Mouse (Mus musculus) megakaryocyte, adult 5-6 weeks (primary cell): Measurements from ENCODE around the gene Fam166a. TPM values are rescaled to one million over a fixed set of nuclear protein-coding genes. Genes with fewer than 3 reads are reported as not detected.

Experiments
- ATAC-seq: 2 replicates; pipeline ENCODE4 v1.8.0; 2016; ENCODE audit warnings: mild to moderate bottlenecking, inconsistent platforms; ENCODE audit not compliant: poor library complexity, severe bottlenecking
- total RNA-seq, 2 experiments: library from RNA; stranded (forward) in 1 of 2; stranded (reverse) in 1 of 2; fragments of 153-499, 151-499 nt in 1 of 2; fragments of 221-1000, 200-1000 nt in 1 of 2; gene quantifications; 2 replicates each; pipeline versions ENCODE4 v1.2.3 to v1.2.4; 2015 to 2017

Fam166a gene
- 0.20 and 0.57 TPM in 2 replicates for total RNA-seq (2015)
- total RNA-seq (2017), result not detected in 2 replicates

DNA sequence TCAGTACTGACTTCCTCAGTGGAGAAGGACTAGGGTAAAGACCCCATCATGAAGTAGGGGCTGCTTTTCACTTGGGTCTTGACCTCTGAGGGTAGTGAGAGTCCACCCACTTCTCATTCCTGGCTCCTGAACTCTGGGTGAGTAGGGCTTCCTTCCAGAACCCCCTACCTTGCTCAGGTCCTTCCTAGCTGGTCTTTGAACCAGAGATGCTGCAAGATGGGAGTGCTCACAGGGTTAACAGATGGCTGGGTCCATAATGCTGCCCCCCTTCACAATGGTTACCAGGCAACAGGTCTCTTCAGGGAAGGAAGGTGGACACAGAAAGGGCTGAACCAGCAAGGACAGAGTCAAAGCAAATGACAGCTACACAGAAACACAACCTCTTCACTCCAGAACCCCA, at the start of gene Fam166a:
Gene Fam166a (plus strand): TSS at position 301 of the 400 bp plus-strand sequence.
- ATAC-seq, result no peak

DNA sequence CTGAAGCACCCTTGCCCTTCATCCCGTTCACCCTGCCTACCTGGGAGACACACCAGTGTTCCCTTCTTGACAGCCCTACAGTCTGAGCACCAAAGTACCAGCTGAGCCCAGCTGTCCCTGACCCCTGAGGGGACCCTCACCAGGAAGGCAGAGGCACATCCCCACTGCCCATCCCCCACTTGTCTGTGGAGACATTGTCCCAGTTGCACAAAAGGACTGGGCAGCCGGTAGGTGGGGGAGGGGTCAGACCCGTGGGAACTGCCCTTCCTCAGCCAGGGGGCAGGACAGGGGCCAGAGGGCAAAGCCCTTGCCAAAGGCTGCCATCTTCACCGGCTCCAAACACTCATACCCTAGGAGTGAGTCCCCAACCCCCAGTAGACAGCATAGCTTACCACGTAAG, 48.8 kb upstream of the Fam166a start:
- no peak for ATAC-seq

DNA sequence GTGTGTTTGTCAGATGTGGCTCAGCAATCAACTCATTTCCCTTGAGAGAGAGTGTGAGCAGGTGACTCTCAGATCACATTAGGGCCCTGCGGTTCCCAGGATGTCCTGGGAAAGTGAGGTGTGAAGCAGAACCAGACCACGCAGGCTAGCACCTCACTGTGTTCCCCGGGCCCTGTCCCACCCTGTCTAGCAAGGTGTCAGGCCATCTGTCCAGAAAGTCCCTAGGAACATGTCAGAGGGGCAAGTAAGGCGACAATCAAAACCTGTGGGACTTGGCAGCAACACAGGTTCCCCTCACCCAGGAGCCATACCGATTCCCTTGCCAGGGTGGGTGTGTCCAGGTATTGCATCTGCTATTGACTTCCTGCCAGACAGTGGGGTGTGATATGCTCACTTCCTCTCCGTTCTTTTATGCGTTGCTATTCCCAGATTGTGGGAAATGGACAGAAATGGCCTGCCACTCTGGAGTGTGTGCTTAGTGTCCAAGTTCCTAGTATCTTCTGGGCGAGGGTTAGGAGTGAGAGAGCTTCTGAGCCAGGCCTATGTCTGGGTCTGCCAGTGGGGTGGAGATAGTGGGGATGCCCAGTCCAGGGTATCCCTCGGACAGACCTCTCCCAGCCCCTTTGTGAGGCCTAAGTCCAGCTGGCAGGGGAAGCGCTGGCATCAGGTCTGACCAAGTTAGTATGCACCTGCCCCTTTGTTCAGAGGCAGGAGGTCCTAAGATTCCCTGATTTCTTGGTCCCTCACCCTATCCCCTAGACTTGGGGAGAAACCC, 48.0 kb upstream of the Fam166a start:
- ATAC-seq, result peak; percentile 51

DNA sequence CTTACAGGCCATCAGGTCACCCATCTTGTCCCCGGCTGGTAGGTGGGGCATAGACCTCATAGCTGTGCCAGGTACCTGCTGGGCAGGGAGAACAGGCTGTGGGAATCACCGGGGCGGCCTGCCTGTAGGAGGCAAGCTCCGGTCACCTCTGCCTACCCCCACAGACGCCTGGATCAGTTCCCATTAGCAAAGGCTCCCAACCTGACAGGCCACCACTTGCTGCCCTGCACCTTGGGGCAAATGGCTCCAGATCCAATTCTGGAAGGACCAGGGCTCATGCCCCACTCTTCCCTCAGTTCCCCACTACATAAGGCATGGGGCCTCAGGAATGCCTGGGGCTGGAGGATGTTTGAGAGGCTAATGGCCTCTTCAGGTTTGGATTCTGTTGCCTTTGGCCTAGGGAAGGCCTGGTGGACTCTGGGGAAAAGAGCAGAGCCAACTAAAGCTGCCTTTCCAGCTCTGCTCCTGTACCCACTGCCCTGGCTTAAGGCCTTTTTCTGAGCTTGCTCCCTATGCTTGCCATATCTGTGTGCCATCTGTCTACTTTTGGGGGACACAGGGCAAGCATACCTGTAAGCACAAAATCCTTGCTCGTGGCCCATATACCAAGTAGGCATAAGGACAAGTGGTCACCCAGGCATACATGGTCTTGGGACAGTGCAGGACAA, 47.3 kb upstream of the Fam166a start:
- ATAC-seq, result no peak

DNA sequence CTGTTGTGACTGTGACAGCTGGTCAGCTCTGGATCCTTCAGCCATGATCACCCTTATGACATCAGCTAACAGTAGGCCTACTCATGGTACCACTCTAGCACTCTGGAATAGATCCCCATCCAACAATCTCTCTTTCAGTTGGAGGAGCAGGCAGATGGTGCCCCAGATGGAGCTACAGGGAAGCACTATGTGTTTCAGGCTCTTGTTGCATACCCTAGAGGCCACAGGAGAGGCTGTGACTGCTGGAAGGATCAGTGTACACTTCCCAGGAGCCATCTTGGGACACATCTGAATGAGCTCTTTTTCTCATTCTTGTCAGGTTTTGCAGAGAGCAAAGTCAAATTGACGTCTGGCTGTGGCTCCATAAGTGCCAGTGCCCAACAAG, 46.8 kb upstream of the Fam166a start:
- ATAC-seq, result no peak

DNA sequence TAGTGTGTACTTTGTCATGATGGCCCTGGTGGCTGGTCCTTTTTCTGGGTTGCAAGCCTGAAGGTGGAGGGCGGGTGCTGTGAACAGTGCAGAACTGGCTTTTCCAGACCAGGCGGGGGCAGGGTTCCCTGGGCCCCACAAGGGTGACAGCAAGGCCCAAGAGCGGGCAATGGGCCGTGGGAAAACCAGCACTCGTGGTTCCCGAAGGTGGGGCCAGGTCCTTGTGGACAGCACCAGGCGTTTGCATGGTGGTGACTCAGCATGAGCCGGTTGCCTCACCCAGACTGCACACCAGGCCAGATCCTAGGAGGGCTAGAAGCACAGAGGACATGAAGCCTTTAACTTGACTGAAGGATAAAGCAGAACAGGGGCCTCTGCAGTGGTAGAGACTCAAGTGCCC, 45.9 kb upstream of the Fam166a start:
- ATAC-seq, result peak; percentile 67

DNA sequence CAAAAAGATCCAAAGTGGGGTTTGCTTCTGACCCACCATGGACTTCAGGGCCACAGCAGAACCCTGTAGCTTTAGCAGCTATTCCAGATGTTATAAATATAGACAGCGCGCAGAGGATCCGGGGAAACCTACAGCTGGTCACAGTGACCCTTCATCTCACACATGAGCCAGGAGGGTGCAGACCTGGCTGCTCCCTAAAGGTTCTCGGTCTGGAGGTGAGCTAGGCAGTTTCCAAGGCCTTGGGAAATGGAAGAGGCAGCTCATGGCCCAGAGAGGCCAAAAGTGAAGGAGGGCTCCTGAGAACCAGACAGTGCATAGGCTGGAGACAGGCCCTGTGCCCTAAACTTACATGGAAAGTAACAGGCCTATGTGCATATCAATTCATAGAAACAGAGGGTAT, 44.7 kb upstream of the Fam166a start:
- no peak for ATAC-seq

DNA sequence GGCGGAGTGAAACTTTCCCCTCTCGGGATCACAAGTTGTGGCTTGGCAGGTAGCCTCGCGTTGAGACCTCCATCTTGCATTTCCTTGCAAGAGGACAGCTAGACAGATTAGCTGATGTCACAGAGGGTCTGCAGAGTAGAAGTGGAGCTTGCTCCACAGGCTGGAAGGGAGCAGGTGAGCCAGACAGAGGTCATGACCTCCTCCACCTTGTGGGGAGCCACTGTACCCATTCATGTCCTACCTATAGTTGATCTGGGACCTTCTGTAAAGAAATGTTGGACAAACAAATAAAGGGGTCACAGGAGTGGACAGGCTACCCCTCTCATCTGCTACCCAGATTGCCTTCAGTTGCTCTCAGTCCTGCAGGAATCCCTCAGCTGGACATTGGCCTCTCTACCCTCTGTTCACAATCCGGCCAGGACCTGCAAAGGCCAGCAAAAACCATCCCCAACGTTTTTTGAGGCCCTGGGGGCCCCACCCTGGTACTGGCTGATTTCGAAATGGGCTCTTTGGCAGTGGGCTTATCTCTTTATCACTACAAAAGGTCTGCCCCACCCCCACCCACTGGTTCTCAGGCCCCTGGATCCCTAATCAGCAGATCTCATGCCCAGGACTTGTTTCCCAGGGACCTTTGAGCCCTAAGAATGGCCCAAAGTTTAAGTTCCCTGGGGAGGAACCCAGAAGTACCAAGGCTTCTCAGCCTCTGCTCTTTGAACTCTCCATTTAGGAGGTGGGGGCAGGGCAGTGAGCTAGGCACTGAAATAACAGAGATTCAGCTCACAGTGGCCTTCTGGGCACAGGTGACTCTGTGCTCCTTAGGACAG, 43.5 kb upstream of the Fam166a start:
- no peak for ATAC-seq

DNA sequence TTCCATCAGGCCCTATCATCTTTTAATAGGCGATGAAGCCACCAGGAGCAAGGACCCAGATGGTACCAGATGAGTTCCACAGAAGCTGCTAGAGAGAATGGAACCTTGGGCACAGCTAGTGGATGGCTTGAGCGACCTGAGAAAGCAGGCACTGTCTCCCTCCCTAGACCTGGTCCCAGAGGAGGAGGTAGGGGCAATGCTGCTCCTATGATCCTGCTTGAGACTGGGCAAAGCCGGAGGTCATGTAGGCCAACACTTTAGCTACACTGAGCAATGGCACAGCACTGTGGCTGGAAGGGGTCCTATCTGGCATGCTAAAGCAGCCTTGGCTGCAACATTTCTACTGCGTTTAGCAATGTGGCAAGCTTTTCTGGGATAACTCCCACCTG, 42.9 kb upstream of the Fam166a start:
- ATAC-seq, result no peak

DNA sequence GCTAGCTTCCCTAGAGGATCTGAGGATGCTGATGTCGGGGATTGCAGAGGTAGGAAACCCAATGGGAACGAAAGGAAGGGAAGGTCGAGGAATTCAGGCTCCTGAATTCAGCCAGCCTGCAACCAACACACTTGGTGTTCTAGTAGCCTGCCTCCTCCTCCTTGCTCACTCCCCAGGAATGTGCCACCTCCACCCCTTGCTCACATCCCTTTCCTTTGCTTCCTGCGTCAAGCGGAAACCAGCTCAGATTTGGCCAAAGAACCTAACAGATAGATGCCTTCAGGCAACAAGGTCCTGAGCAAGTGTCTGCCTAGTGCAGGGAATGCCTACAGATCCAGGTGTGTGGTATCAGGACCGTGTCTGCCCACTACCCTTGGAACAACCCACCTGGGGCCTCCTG, 42.0 kb upstream of the Fam166a start:
- ATAC-seq, result no peak

DNA sequence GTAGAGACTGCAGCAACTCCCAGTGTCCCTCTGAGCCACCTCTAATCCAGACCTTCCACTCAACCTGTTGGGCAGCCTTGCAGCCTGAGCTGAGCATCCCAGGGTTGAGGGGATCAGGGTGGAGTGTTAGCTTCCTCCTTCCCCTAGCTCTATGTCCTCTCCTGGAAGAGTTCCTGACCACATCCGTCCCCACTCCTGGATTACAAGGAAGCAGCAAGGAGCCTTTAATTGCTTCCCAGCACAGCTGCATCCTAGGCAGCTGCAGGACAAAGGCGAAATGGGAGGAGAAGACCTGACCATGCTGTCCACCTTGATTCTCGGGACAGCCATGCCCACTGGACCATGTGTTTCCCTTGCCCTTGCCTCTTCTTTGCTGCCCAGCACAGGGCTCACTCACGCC, 41.5 kb upstream of the Fam166a start:
- no peak for ATAC-seq

DNA sequence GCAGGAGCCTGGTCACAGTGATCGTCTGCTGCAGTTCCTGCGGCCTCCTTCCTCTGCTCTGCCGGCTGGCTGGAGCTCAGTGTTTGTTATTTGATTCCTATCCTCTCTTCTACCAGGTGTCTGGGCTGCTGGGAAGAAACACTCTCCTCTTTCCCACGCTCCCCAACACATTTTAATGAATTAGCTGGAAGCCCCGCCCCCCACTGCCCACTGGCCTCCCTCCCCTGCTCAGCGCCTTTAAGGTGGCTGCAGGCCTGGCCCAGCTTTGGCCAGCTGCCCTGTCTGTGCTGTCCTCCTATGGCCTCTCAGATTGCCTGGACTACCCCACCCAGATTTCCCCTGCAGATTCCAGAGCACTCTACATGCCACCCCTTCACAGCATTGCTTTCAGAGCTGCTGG, 40.9 kb upstream of the Fam166a start:
- ATAC-seq, result no peak

DNA sequence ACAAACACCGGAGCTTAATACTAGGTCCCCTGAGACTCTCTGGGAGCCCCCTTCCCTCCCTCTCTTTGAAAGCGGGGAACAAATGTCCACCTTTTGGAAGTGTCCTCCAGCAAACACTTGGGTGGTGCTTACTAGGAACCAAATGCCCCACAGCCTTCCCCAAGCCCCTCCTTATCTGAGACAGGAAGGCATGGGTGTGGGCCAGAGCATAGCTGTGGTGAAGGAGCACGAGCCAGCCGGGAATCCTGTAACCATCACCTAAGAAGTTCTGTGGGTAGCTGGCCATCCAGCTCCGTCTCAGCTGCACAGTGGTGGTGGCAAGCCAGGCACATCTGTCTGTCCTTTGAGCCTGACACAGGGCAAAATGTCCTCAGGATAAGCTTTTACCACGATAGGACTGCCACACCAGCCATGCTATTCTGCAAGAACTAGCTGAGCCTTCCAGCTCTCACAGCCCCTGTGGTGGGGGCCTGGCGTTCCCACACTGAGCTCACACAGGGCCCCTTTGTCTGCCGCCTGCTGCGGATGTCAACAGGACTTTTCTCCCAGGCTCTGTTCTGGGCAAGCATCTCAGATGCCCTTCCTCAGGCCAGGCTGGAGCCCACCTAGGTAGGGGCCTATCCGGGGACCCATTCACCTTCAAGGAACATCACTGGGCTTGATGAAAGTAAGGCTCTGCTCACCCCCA, 40.1 kb upstream of the Fam166a start:
- no peak for ATAC-seq

DNA sequence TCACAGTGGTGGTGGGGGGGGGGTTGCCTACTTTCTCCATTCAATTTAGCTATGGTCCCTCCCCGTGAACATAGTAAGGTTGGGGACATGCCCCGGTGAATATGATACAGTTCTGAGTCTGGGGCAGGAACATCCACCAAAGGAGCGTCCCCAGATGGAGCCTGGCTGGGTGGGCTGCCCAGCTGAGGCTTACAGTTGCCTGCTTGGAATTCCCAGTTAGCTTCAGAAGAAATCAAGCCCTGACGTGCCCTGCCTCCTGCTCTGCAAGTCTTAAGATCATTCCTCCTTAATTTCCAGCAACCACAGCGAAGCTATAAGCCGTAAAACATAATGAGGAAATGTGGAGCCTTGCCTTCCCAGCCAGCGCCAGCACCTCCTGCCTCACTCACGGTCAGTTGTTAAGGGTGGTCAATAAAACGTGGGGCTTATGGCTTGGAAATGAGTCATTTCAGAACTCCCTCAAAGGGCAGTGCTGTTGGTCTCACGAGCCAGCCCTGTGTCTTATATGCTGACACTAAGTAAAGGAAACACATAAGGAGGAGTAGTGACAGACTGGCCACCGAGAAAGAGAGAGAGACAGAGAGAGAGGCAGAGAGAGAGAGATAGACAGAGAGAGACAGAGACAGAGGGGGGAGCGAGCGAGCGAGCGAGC, 38.9 kb upstream of the Fam166a start:
- ATAC-seq, result no peak

DNA sequence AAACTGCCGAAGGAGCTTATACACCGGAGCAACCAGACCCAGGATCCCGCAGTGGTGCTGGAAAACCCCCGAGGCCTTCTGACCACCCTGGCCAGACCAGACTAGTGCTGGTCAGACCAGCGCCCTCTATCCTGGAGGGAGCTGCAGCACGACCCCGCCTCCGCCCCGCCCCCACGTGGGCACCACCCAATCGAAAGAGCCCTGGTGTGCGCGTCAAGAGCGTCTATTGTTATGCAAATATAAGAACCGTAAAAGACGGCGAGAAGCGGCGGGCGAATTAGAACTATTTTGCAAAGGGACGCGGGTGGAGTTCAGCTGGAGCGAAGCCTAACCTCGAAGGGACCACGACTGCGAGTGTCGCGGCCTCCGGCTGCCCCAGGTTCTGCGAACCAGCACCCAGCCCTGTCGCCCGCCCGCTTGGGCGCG, 38.1 kb upstream of the Fam166a start, which contains the start of gene Nrarp:
Gene Nrarp (plus strand): TSS at position 281 of the 426 bp plus-strand sequence.
- peak; percentile 88 for ATAC-seq

DNA sequence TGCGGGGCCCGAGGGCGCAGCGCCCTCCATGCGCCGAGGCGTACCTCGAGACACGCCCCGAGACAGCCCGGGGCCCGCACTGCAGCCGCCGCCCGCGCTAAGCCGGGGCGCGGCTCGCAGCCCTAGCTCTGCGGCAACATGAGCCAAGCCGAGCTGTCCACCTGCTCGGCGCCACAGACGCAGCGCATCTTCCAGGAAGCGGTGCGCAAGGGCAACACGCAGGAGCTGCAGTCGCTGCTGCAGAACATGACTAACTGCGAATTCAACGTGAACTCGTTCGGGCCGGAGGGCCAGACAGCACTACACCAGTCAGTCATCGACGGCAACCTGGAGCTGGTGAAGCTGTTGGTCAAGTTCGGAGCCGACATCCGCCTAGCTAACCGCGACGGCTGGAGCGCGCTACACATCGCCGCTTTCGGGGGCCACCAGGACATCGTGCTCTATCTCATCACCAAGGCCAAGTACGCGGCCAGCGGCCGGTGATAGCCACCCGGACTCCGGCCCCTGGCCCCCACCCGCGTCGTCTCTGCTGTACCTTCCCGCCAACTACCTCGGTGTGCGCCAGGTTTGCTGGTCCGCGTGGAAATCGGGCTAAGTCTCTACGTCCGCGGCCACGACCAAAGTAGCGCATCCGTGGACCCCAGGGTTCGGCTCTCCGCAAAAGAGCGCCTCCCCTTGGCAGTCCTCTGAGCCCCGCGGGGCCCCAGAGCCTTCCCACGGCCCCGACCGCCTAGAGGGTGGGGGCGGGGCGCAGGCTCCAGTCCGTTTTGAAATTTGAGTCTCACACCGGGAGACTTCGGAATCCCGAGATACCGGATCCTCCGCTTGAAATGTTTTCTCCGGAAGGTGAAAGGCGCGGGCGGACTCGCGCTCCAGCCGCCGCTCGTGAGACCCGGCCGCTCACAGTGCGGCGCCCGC, 37.3 kb upstream of the Fam166a start:
- peak; percentile 37 for ATAC-seq

DNA sequence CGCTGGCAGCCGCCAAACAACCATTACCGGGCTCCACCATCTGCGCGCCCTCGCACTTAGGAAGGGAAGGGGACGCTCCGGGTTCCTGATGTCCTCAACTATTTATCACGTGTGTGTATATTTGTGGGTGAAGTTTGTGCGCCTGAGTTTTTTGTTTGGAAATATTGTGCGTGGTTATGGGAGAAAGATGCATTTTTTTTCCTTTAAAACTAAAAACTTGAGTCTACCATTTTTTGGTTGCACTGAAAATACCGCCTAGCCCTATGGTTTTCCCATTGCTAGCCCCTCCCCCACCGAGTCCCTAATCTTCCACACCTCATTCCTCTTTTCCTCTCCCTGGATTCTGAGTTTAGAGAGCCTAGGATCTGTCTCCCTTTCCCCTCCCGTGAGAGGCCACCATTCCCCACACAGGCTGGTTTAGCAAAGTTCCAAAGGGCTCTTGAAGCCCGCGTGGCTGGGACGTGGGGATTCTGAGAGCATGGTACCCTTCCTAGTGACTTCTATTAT, 36.6 kb upstream of the Fam166a start:
- ATAC-seq, result no peak

DNA sequence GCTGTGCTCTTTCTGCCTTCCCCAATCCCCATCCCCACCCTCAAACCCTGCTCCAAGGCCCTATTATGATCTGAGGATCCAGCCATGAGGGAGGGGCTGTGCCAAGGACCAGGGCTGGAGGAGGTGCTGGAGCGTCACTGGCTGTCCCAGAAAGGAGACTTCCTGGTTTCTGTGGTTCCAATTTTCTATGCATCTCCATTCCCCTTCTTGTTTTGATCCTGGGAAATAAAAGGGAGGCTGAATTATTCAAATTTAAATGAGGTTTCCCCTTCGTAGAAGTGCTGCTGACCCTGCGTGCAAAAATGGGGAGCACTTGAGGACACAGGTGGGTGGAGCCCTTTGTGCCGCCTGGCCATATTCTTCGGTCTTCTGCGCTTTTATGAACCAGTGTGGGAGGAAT, 35.9 kb upstream of the Fam166a start:
- no peak for ATAC-seq

DNA sequence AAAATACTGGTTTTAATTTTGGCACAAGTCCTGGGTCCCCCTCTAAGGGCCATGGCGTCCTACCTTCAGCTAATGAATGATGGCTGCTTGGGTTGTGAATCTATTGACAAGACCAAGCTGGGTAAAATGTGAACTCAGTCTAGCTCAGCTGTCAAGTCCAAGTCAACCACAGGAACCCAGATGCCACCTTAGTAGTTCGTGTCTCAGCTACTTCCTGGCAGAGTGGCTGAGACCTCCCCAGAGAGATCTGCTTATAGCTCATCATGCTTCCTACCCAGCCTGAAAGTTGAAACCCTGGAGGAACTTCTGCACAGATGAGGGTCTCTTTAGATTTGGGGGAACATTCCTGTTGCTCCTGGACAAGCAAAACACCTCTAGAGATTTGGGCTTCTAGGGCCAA, 35.2 kb upstream of the Fam166a start:
- ATAC-seq, result no peak
